Mouse (Mus musculus): ENCODE results near the gene Nat9. TPM values are rescaled to one million over a fixed set of nuclear protein-coding genes. Genes with fewer than 3 reads are reported as not detected.

The Nat9 gene
- polyA plus RNA-seq, 1 experiment from 2014 or later, result 20.3 TPM

- no peak overlapping the region for H3K4me3 ChIP-seq
- H3K36me3 ChIP-seq, result no peaks in the 10 kb centered on the region
- no peak overlapping the region for H3K9ac ChIP-seq
- no peak for ATAC-seq (ENCODE audit: low FRiP score, low read depth)
- WGBS, result 53% methylated on average over 11 of the region's 11 CpGs
- no peak overlapping the region for H3K4me2 ChIP-seq (replicated peaks)
- peaks cover 34% of the 10 kb centered on the region for H3K4me1 ChIP-seq
- no peaks in the 10 kb centered on the region for H3K9me3 ChIP-seq
- H3K27ac ChIP-seq, result no peak overlapping the region
- peaks cover 39% of the 10 kb centered on the region for H3K27me3 ChIP-seq (replicated peaks)
Measured at GRCm38 (mm10) chr11:115160016-115160797, 27.5 kb downstream of the Nat9 start.

- H3K9me3 ChIP-seq, result no peaks in the 10 kb centered on the region
- H3K9ac ChIP-seq, result no peak overlapping the region
- 37% methylated on average over 12 of the region's 12 CpGs for WGBS
- H3K4me3 ChIP-seq, result no peak overlapping the region
- ATAC-seq (ENCODE audit: low FRiP score, low read depth), result no peak
- peaks cover 47% of the 10 kb centered on the region for H3K27me3 ChIP-seq (replicated peaks)
- no peak overlapping the region for H3K4me2 ChIP-seq (replicated peaks)
- no peaks in the 10 kb centered on the region for H3K36me3 ChIP-seq
- H3K4me1 ChIP-seq, result peaks cover 22% of the 10 kb centered on the region
- no peak overlapping the region for H3K27ac ChIP-seq
Measured at GRCm38 (mm10) chr11:115157933-115158719, 29.5 kb downstream of the Nat9 start.

GRCm38 (mm10) chr11:115155053-115155634, 32.5 kb downstream of the Nat9 start:
- no peak overlapping the region for H3K4me3 ChIP-seq
- no peak for ATAC-seq (ENCODE audit: low FRiP score, low read depth)
- peaks cover 44% of the 10 kb centered on the region for H3K27me3 ChIP-seq (replicated peaks)
- H3K27ac ChIP-seq, result no peak overlapping the region
- no peaks in the 10 kb centered on the region for H3K9me3 ChIP-seq
- H3K9ac ChIP-seq, result no peak overlapping the region
- WGBS, result 5% methylated on average over 5 of the region's 5 CpGs
- peaks cover 24% of the 10 kb centered on the region for H3K4me1 ChIP-seq
- no peaks in the 10 kb centered on the region for H3K36me3 ChIP-seq
- no peak overlapping the region for H3K4me2 ChIP-seq (replicated peaks)

- peak; percentile 63 for ATAC-seq (ENCODE audit: low FRiP score, low read depth)
- no peak overlapping the region for H3K9ac ChIP-seq
- H3K4me1 ChIP-seq, result peaks cover 24% of the 10 kb centered on the region
- 0 out of 2 replicates have a peak, but pooled peaks cover 4% of the 10 kb centered on the region for H3K9me3 ChIP-seq
- peak overlapping the region; percentile 45 for H3K4me2 ChIP-seq (replicated peaks)
- whole genome bisulfite sequencing, result 1% methylated on average over 35 of the region's 35 CpGs
- H3K27ac ChIP-seq, result no peak overlapping the region
- H3K36me3 ChIP-seq, result no peaks in the 10 kb centered on the region
- H3K4me3 ChIP-seq, result peak overlapping the region; percentile 18; the same call in 1 of the 2 replicates
- H3K27me3 ChIP-seq (replicated peaks), result peaks cover 44% of the 10 kb centered on the region
Measured at GRCm38 (mm10) chr11:115153699-115154292, 33.9 kb downstream of the Nat9 start.

GRCm38 (mm10) chr11:115153088-115153487, 34.6 kb downstream of the Nat9 start:
- Histone ChIP-seq H3K4me1 (peaks cover 23% of the 10 kb centered on the region), H3K4me3 (no peak overlapping the region), H3K9me3 (0 out of 2 replicates have a peak, but pooled peaks cover 4% of the 10 kb centered on the region), H3K36me3 (no peaks in the 10 kb centered on the region), H3K27me3 (replicated peaks) (peaks cover 44% of the 10 kb centered on the region), H3K27ac (no peak overlapping the region), H3K4me2 (replicated peaks) (0 out of 2 replicates have a peak overlapping the region, but pooled peaks have one; percentile 45), H3K9ac (no peak overlapping the region)
- no peak for ATAC-seq (ENCODE audit: low FRiP score, low read depth)
- 77% methylated on average over 9 of the region's 9 CpGs for WGBS

- H3K27me3 ChIP-seq (replicated peaks), result peaks cover 41% of the 10 kb centered on the region
- ATAC-seq (ENCODE audit: low FRiP score, low read depth), result peak; percentile 49; the same call in 1 of the 2 replicates
- no peak overlapping the region for H3K27ac ChIP-seq
- peak overlapping the region; percentile 30 for H3K4me3 ChIP-seq
- H3K36me3 ChIP-seq, result no peaks in the 10 kb centered on the region
- H3K4me1 ChIP-seq, result peaks cover 19% of the 10 kb centered on the region
- H3K9me3 ChIP-seq, result 0 out of 2 replicates have a peak, but pooled peaks cover 4% of the 10 kb centered on the region
- peak overlapping the region; percentile 54 for H3K4me2 ChIP-seq (replicated peaks)
- H3K9ac ChIP-seq, result peak overlapping the region; percentile 21; the same call in 1 of the 2 replicates
- WGBS, result 11% methylated on average over 15 of the region's 15 CpGs
Measured at GRCm38 (mm10) chr11:115151755-115152429, 35.8 kb downstream of the Nat9 start.

- no peak overlapping the region for H3K27ac ChIP-seq
- no peaks in the 10 kb centered on the region for H3K36me3 ChIP-seq
- WGBS, result 49% methylated on average over 6 of the region's 6 CpGs
- 0 out of 2 replicates have a peak, but pooled peaks cover 4% of the 10 kb centered on the region for H3K9me3 ChIP-seq
- H3K27me3 ChIP-seq (replicated peaks), result peaks cover 33% of the 10 kb centered on the region
- H3K4me3 ChIP-seq, result no peak overlapping the region
- no peak for ATAC-seq (ENCODE audit: low FRiP score, low read depth)
- H3K9ac ChIP-seq, result no peak overlapping the region
- peaks cover 19% of the 10 kb centered on the region for H3K4me1 ChIP-seq
- no peak overlapping the region for H3K4me2 ChIP-seq (replicated peaks)
Measured at GRCm38 (mm10) chr11:115150741-115151254, 36.9 kb downstream of the Nat9 start.

- peaks cover 3% of the 10 kb centered on the region; the same call in 1 of the 2 replicates for H3K27me3 ChIP-seq (replicated peaks)
- H3K9me3 ChIP-seq, result 0 out of 2 replicates have a peak, but pooled peaks cover 4% of the 10 kb centered on the region
- ATAC-seq (ENCODE audit: low FRiP score, low read depth), result no peak
- H3K4me1 ChIP-seq, result peaks cover 11% of the 10 kb centered on the region; the same call in 1 of the 2 replicates
- WGBS, result 88% methylated on average over 4 of the region's 4 CpGs
- H3K36me3 ChIP-seq, result no peaks in the 10 kb centered on the region
- H3K9ac ChIP-seq, result no peak overlapping the region
- H3K27ac ChIP-seq, result no peak overlapping the region
- no peak overlapping the region for H3K4me2 ChIP-seq (replicated peaks)
- no peak overlapping the region for H3K4me3 ChIP-seq
Measured at GRCm38 (mm10) chr11:115147813-115148212, 39.8 kb downstream of the Nat9 start.

GRCm38 (mm10) chr11:115141970-115142369, 45.7 kb downstream of the Nat9 start:
- WGBS, result 85% methylated on average over 2 of the region's 2 CpGs
- H3K36me3 ChIP-seq, result no peaks in the 10 kb centered on the region
- H3K4me1 ChIP-seq, result no peaks in the 10 kb centered on the region
- no peaks in the 10 kb centered on the region for H3K27me3 ChIP-seq (replicated peaks)
- no peak overlapping the region for H3K4me3 ChIP-seq
- H3K9ac ChIP-seq, result no peak overlapping the region
- no peak for ATAC-seq (ENCODE audit: low FRiP score, low read depth)
- H3K27ac ChIP-seq, result no peak overlapping the region
- H3K9me3 ChIP-seq, result no peaks in the 10 kb centered on the region
- H3K4me2 ChIP-seq (replicated peaks), result no peak overlapping the region

GRCm38 (mm10) chr11:115138597-115139262, 48.9 kb downstream of the Nat9 start:
- ATAC-seq (ENCODE audit: low FRiP score, low read depth), result no peak
- no peaks in the 10 kb centered on the region for H3K36me3 ChIP-seq

GRCm38 (mm10) chr11:115133800-115134199, 53.9 kb downstream of the Nat9 start, which contains the start of gene Cd300lf:
Gene Cd300lf, minus strand, starts transcription at chr11:115133992.
- Histone ChIP-seq H3K4me2 (replicated peaks) (no peak within 1 kb of the TSS), H3K9ac (no peak within 1 kb of the TSS), H3K27me3 (replicated peaks) (no peaks in the 10 kb centered on the region), H3K4me1 (no peaks in the 10 kb centered on the region), H3K4me3 (no peak within 1 kb of the TSS), H3K27ac (no peak within 1 kb of the TSS), H3K36me3 (no peaks in the 10 kb centered on the region), H3K9me3 (no peaks in the 10 kb centered on the region)
- no peak for ATAC-seq (ENCODE audit: low FRiP score, low read depth)
- WGBS, result 86% methylated on average over 8 of the region's 8 CpGs

More at GRCm38 (mm10) chr11:115138597-115139262, 48.9 kb downstream of the Nat9 start:
- WGBS, result 83% methylated on average over 5 of the region's 5 CpGs
- no peaks in the 10 kb centered on the region for H3K9me3 ChIP-seq
- no peak overlapping the region for H3K4me3 ChIP-seq
- no peaks in the 10 kb centered on the region for H3K27me3 ChIP-seq (replicated peaks)
- H3K4me2 ChIP-seq (replicated peaks), result no peak overlapping the region
- no peak overlapping the region for H3K27ac ChIP-seq
- H3K9ac ChIP-seq, result no peak overlapping the region
- no peaks in the 10 kb centered on the region for H3K4me1 ChIP-seq
